Mouse (Mus musculus) erythroblast, embryonic 14.5 days (primary cell): ENCODE measurements around the gene Htra1.

Experiments used
- GATA1 ChIP-seq: IDR thresholded peaks from 2 replicates; pipeline ENCODE4 v1.6.1; 2012; ENCODE audit warnings: low read length, inconsistent platforms, mixed read lengths
- TAL1 ChIP-seq: IDR thresholded peaks from 3 replicates; pipeline ENCODE4 v1.6.1; 2012; ENCODE audit warnings: low read length, inconsistent platforms, mixed read lengths

DNA sequence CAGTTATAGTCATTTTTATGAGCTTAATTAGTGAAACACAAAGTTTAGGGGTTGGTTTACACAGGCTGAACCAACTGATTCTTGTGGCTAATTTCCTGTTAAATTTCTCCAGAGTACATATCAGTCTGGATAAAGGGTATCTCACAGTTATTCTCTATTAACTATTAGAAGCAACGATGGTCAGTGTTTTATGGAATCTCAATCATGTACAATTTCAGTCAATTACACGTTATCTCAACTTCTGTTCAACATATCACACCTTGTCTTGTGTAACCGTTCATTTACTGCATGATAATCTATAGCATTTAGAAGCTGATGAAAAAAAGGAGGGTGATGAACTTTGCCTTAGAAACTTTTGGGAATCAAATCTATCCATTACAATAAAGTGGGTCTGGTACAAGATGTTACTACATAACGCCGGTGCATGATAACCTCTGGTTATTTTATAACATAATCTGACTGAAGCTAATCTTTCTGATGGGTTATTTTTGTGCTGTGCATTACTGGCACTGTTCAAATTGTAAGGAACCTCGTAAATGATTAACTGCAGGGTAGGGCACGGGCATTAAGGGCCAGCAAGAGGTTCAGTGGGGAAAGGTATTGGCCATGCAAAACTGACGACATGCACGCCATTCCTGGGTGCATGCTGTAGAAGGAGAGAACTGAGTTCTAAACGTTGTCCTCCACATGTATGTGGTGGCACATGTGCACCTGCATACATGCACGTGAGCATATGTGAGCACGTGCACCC is 66.2 kb downstream of the Htra1 start:
- no peak for TF ChIP-seq GATA1
- TF ChIP-seq TAL1 = no peak
